Mouse (Mus musculus) inflammation-experienced regulatory T-cells, adult 16 weeks (primary cell): ENCODE measurements around the gene Klrb1c. TPM values are rescaled to one million over a fixed set of nuclear protein-coding genes. Genes with fewer than 3 reads are reported as not detected.

Experiments
- polyA plus RNA-seq: library from polyadenylated mRNA; unstranded; fragments of 100-300 nt; shearing (Covaris generic); gene quantifications from one replicate; pipeline ENCODE4 v1.2.1, GENCODE M21; 2017

Klrb1c gene
- 5.5 TPM for polyA plus RNA-seq

DNA sequence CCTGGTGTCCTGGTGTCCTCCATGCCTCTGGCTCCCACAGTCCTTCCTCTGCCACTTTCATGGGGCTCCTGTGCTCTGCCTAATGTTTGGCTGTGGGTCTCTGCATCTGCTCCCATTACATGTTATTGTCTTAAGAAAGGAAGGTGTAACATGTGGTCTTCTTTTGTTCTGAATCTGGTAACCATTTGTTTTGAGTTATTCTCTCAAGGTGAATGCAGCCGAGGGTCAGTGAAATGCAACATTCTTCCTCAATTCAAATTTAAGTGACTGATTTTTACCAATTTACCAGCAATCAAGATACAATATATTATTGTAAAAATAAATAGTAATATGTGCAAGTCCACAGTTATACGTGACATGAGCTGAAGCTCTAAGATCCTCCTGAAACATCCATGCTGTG lies at the start of gene Klrb1c:
Gene Klrb1c, minus strand, starts transcription at position 101 of the 400 bp plus-strand sequence.

GRCm38 (mm10) chr6:128826132-128826531 lies 37.1 kb upstream of the Klrb1c start, which contains the start of the genes Gm44511 and Klrb1b:
Gm44511 (minus strand) TSS chr6:128826315.
Klrb1b (minus strand) TSS chr6:128826331.

Other genes with a start within 250 kb of the Klrb1c start
- gene A2ml1, start 207.6 kb downstream of the Klrb1c start, polyA plus RNA-seq = 0.18 TPM
- 0.59 TPM for gene Klrb1a, start 165.7 kb downstream of the Klrb1c start, polyA plus RNA-seq
- not detected for gene Clec2h, start 126.8 kb downstream of the Klrb1c start, polyA plus RNA-seq
- gene Klrb1, start 66.2 kb downstream of the Klrb1c start, polyA plus RNA-seq = not detected
- gene Gm44511, start 37.1 kb upstream of the Klrb1c start, polyA plus RNA-seq = not detected
- gene Klrb1b, start 37.1 kb upstream of the Klrb1c start, polyA plus RNA-seq = 0.13 TPM
- 140 TPM for gene Clec2i, start 98.4 kb upstream of the Klrb1c start, polyA plus RNA-seq
- gene BC035044, start 101.9 kb upstream of the Klrb1c start, polyA plus RNA-seq = 3.7 TPM
- gene Clec2g, start 145.2 kb upstream of the Klrb1c start, polyA plus RNA-seq = not detected